Mouse (Mus musculus) neural tube, embryonic 13.5 days (tissue): ENCODE results near the gene Gtf2b. TPM values are rescaled to one million over a fixed set of nuclear protein-coding genes. Genes with fewer than 3 reads are reported as not detected.

ENCODE experiments used
- ATAC-seq: fragments of 200-750 bp; cut with Nextera tagmentation; 2 replicates; pipeline ENCODE4 v1.8.0; 2017; ENCODE audit warnings: low read depth, mild to moderate bottlenecking, moderate TSS enrichment, moderate library complexity
- H3K27ac ChIP-seq: fragments of 300-500 bp; sonication (generic); replicated peaks from 2 replicates; pipeline ENCODE4 v1.5.1; 2015; ENCODE audit warnings: moderate library complexity, mild to moderate bottlenecking, inconsistent platforms
- H3K27me3 ChIP-seq: fragments of 300-500 bp; sonication (generic); 2 replicates; pipeline ENCODE4 v1.6.1; 2015; ENCODE audit warnings: mild to moderate bottlenecking, inconsistent platforms
- H3K36me3 ChIP-seq: fragments of 300-500 bp; sonication (generic); 2 replicates; pipeline ENCODE4 v1.6.1; 2015; ENCODE audit warnings: mild to moderate bottlenecking, inconsistent platforms
- H3K4me1 ChIP-seq: fragments of 300-500 bp; sonication (generic); replicated peaks from 2 replicates; pipeline ENCODE4 v1.6.1; 2015; ENCODE audit warnings: inconsistent platforms
- H3K4me2 ChIP-seq: fragments of 300-500 bp; sonication (generic); 2 replicates; pipeline ENCODE4 v1.6.1; 2015; ENCODE audit warnings: inconsistent platforms, mild to moderate bottlenecking, moderate library complexity
- H3K4me3 ChIP-seq: fragments of 300-500 bp; sonication (generic); 2 replicates; pipeline ENCODE4 v1.5.1; 2015; ENCODE audit warnings: mild to moderate bottlenecking, inconsistent platforms
- H3K9ac ChIP-seq: fragments of 300-500 bp; sonication (generic); 2 replicates; pipeline ENCODE4 v1.6.1; 2015; ENCODE audit warnings: moderate library complexity, mild to moderate bottlenecking, inconsistent platforms
- H3K9me3 ChIP-seq: fragments of 300-500 bp; sonication (generic); 2 replicates; pipeline ENCODE4 v1.6.1; 2016; ENCODE audit warnings: inconsistent platforms
- WGBS: fragments of 180-500 bp; shearing (Covaris S2); methylation state at CpG from one replicate; pipeline ENCODE4 v1.1.7; 2015; 5-methylcytosine and 5-hydroxymethylcytosine counted together
- polyA plus RNA-seq: library from polyadenylated mRNA; unstranded; fragments of >200 nt; fragmentation: Nextera tagmentation; extraction: Ambion mirVana; gene quantifications from 2 replicates; pipeline ENCODE4 v1.2.1, GENCODE M21; 2015

Gene Gtf2b
- polyA plus RNA-seq, 1 experiment from 2014 or later = 96.2 TPM

- no peaks in the 10 kb centered on the region for H3K27me3 ChIP-seq
- H3K9ac ChIP-seq = no peak overlapping the region
- WGBS = 91% methylated on average over 4 of the region's 4 CpGs
- no peak overlapping the region for H3K4me3 ChIP-seq
- H3K4me2 ChIP-seq = no peak overlapping the region
- no peaks in the 10 kb centered on the region for H3K4me1 ChIP-seq
- ATAC-seq = no peak
- peaks cover 21% of the 10 kb centered on the region for H3K36me3 ChIP-seq
- no peaks in the 10 kb centered on the region for H3K9me3 ChIP-seq
- H3K27ac ChIP-seq = no peak overlapping the region
These were observed 61.8 kb downstream of the Gtf2b start for GRCm38 (mm10) chr3:142826449-142827146.

DNA sequence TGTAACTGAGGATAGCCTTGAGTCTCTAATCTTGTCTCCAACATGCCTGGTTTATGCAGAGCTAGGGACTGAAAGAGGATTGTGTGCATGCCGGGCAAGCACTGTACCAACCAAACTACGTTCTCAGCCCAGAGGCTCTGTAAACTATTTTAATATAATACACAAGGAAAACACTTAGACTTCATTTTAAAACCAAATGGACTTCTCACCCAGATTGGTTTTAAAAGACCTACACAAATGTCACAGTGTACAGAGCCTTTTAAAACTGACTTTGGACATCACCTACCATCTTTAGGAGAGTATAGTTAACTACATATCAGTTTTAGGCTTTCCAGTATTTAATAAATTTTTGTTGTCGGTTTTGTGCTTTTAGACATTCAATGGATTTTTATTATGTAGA lies 68.1 kb downstream of the Gtf2b start:
- Histone ChIP-seq H3K4me1 (peaks cover 11% of the 10 kb centered on the region), H3K27ac (no peak overlapping the region), H3K27me3 (no peaks in the 10 kb centered on the region), H3K9me3 (no peaks in the 10 kb centered on the region), H3K36me3 (peaks cover 12% of the 10 kb centered on the region), H3K4me2 (no peak overlapping the region), H3K9ac (no peak overlapping the region), H3K4me3 (no peak overlapping the region)
- no peak for ATAC-seq
- WGBS = 94% methylated on average over 3 of the region's 3 CpGs

Other genes starting within 250 kb of the Gtf2b start
- gene Gbp7, start 234.7 kb upstream of the Gtf2b start, polyA plus RNA-seq = 1.8 and 2.6 TPM in 2 replicates
- gene Gbp3, start 205.0 kb upstream of the Gtf2b start, polyA plus RNA-seq = 0.47 and 1.5 TPM in 2 replicates
- not detected in 2 replicates for gene Gbp2b, start 170.2 kb upstream of the Gtf2b start, polyA plus RNA-seq
- 0.50 and 0.78 TPM in 2 replicates for gene Gbp2, start 144.4 kb upstream of the Gtf2b start, polyA plus RNA-seq
- gene Kyat3, start 64.0 kb upstream of the Gtf2b start, polyA plus RNA-seq = 6.5 and 7.6 TPM in 2 replicates
- 22.4 and 26.1 TPM in 2 replicates for gene Pkn2, start 117.0 kb downstream of the Gtf2b start, polyA plus RNA-seq